Mouse (Mus musculus): ENCODE results near the gene Fate1. TPM values are rescaled to one million over a fixed set of nuclear protein-coding genes. Genes with fewer than 3 reads are reported as not detected.

The Fate1 gene
- polyA plus RNA-seq (2012; rRNA removed) = not detected in 2 replicates

DNA sequence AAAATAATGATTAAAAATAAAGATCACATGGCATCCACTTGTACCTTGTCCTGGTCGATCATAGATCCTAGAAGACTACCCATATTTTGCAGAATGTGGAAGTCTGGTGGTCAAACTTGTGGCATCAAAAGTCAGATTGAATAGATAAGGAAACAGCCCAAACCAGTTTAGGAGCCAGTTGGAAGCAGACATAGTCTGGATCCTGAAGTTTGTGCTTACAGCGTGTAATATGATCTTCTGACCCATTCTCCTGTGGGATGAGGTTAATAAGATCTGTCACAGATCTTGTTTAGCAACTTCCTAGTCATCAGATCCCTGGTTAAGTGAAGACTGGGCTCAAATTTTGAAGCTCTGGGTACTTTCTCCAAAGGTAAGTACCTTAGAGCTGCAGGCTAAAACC, at the start of gene Fate1:
TSS of gene Fate1 (plus strand) at position 301 of the 400 bp plus-strand sequence.

DNA sequence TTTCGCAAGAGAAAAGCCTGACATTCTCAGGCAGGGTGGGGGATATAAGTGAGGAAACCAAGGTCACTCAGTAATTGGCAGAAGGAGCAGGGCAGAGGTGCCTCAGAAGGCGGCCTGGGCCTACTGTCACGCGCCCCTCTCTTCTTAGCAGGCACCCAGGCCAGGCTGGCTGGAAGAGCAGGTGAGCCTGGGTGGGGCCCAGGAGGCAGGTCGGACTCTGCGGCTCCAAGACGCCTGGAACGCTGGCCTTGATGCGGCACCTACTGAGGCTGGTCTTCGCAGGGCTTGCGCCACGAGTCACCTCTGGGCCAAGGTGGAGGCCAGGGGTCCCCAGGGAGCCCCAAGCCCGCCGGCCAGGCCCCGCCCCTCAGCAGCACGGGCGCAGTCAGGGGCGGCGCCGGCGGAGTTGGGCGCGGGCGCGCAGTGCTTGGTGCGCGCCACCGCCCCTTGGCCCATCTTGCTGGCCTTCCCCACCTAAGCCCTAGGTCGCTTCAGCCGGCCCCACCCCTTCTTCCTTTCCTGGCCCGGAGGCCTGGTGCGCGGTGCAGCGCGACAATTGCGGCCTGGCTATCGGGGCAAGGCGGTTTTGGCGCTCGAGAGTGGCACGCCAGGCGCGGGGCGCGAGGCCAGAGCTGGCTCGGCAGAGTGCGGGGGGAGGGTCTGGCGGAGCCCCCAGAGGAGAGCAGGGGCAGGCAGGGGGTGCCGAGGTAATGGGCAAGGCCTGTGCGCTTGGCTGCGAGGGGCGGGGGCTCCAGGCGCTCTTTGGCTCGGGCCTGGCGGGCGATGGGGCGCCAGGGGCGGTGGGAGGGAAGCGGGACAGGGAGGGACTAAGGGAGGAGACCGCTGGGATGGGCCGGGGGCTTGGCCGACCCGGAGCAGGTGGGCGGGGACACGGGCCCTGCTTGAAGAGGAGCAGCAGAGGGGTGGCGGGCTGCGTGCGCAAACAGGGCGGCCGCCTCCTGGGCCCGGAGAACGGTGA, 10.4 kb upstream of the Fate1 start, which contains the start of gene Prrg3:
TSS of gene Prrg3 (plus strand) at position 552 of the 979 bp plus-strand sequence.

DNA sequence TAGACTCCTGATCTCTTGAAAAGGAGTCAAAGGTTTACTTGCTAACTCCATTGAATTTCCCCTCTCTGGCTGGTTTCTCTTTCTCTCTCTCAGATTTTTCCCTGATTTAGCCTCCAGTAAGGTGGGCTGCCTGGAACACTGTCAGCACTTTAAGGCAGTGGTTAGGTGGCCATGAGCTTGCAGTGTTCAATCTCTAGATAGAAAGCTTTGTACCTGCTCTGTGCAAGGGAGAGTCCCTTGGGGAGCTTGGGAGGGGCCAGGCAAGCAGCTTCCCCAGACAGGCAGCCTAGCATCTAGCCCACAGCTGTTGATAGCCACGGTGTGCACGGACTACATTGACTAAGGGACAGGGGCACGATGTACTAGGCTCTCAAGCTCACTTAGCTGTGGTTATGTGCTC, 18.8 kb downstream of the Fate1 start, which contains the start of gene Cnga2:
TSS of gene Cnga2 (plus strand) at position 301 of the 400 bp plus-strand sequence.

Other genes with a start within 250 kb of the Fate1 start
- gene Vma21, start 157.1 kb upstream of the Fate1 start, polyA plus RNA-seq (2012; rRNA removed) = 3.8 and 5.0 TPM in 2 replicates
- gene Gm1141, start 52.0 kb upstream of the Fate1 start, polyA plus RNA-seq (2012; rRNA removed) = 0.11 and 0.14 TPM in 2 replicates
- 0.88 and 1.0 TPM in 2 replicates for gene Prrg3, start 10.4 kb upstream of the Fate1 start, polyA plus RNA-seq (2012; rRNA removed)
- 0.01 and 0.02 TPM in 2 replicates for gene Cnga2, start 18.9 kb downstream of the Fate1 start, polyA plus RNA-seq (2012; rRNA removed)
- not detected in 2 replicates for gene Magea4, start 249.0 kb downstream of the Fate1 start, polyA plus RNA-seq (2012; rRNA removed)

Measured in liver, embryonic 14 days (tissue).